Mouse (Mus musculus) embryonic facial prominence, embryonic 15.5 days (tissue): Measurements from ENCODE around the gene Cfap126. TPM values are rescaled to one million over a fixed set of nuclear protein-coding genes. Genes with fewer than 3 reads are reported as not detected.
"Not testable (repeated sequence)": the region's sequence is repeated elsewhere in the genome, so short reads cannot be mapped to it uniquely, and the experiment has no call there.

Experiments used
- ATAC-seq: fragments of 200-750 bp; cut with Nextera tagmentation; 2 replicates; pipeline ENCODE4 v1.8.0; 2017; ENCODE audit warnings: low read depth, moderate TSS enrichment; ENCODE audit not compliant: insufficient number of reproducible peaks, low FRiP score, low TSS enrichment
- H3K27ac ChIP-seq: fragments of 300-500 bp; sonication (generic); replicated peaks from 2 replicates; pipeline ENCODE4 v1.5.1; 2015; ENCODE audit warnings: mild to moderate bottlenecking, inconsistent platforms
- H3K27me3 ChIP-seq: fragments of 300-500 bp; sonication (generic); 2 replicates; pipeline ENCODE4 v1.6.1; 2015; ENCODE audit warnings: inconsistent platforms
- H3K36me3 ChIP-seq: fragments of 300-500 bp; sonication (generic); 2 replicates; pipeline ENCODE4 v1.6.1; 2015; ENCODE audit warnings: mild to moderate bottlenecking, inconsistent platforms
- H3K4me1 ChIP-seq: fragments of 300-500 bp; sonication (generic); 2 replicates; pipeline ENCODE4 v1.6.1; 2015; ENCODE audit warnings: inconsistent platforms
- H3K4me2 ChIP-seq: fragments of 300-500 bp; sonication (generic); replicated peaks from 2 replicates; pipeline ENCODE4 v1.6.1; 2015; ENCODE audit warnings: mild to moderate bottlenecking, inconsistent platforms
- H3K4me3 ChIP-seq: fragments of 300-500 bp; sonication (generic); replicated peaks from 2 replicates; pipeline ENCODE4 v1.5.1; 2015; ENCODE audit warnings: mild to moderate bottlenecking, inconsistent platforms
- H3K9ac ChIP-seq: fragments of 300-500 bp; sonication (generic); 2 replicates; pipeline ENCODE4 v1.6.1; 2015; ENCODE audit warnings: inconsistent platforms
- H3K9me3 ChIP-seq: fragments of 300-500 bp; sonication (generic); replicated peaks from 2 replicates; pipeline ENCODE4 v1.6.1; 2016; ENCODE audit warnings: inconsistent platforms
- WGBS: fragments of 180-500 bp; shearing (Covaris S2); methylation state at CpG from one replicate; pipeline ENCODE4 v1.1.7; 2015; 5-methylcytosine and 5-hydroxymethylcytosine counted together
- polyA plus RNA-seq: library from polyadenylated mRNA; unstranded; fragments of >200 nt; fragmentation: Nextera tagmentation; extraction: Ambion mirVana; gene quantifications from 2 replicates; pipeline ENCODE4 v1.2.1, GENCODE M21; 2015

Cfap126 gene
- polyA plus RNA-seq, 1 experiment from 2014 or later = 28.6 TPM

GRCm38 (mm10) chr1:171076176-171076575, 37.5 kb upstream of the Cfap126 start:
- H3K9ac ChIP-seq, H3K4me1 ChIP-seq, H3K9me3 ChIP-seq, H3K4me2 ChIP-seq, ATAC-seq, H3K36me3 ChIP-seq, H3K4me3 ChIP-seq, H3K27ac ChIP-seq: not testable (repeated sequence)
- 64% methylated on average over 5 of the region's 5 CpGs for WGBS
- peaks cover 21% of the 10 kb centered on the region for H3K27me3 ChIP-seq

DNA sequence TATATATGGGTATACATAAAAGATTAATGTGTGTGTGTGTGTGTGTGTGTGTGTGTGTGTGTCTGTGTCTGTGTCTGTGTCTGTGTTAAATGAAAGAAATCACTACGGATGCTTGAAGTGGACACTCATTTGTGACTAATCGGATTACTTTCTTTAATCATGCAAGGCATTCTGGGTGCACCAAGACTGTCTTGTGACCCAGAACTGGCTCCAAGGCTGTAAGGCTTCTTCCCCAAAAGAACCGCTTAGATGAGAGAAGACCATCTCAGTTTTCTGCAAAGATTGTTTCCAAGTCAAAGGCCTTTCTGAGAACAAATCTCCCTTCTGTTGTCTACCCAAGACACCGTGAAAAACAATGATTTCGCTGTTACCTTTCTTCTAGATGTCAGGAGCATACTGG, 36.5 kb upstream of the Cfap126 start:
- not testable (repeated sequence) for H3K4me1 ChIP-seq, H3K27ac ChIP-seq, H3K4me2 ChIP-seq, H3K9me3 ChIP-seq, H3K36me3 ChIP-seq, H3K9ac ChIP-seq, H3K4me3 ChIP-seq, ATAC-seq
- peaks cover 28% of the 10 kb centered on the region for H3K27me3 ChIP-seq
- 35% methylated on average over 5 of the region's 5 CpGs for WGBS

GRCm38 (mm10) chr1:171077955-171078354, 35.8 kb upstream of the Cfap126 start:
- peak; percentile 20; the same call in 1 of the 2 replicates for ATAC-seq
- not testable (repeated sequence) for H3K9me3 ChIP-seq
- 2% methylated on average over 20 of the region's 27 CpGs for WGBS

GRCm38 (mm10) chr1:171078419-171078818, 35.3 kb upstream of the Cfap126 start:
- ATAC-seq, H3K9me3 ChIP-seq, H3K4me1 ChIP-seq, H3K36me3 ChIP-seq, H3K27ac ChIP-seq, H3K9ac ChIP-seq: not testable (repeated sequence)
- Histone ChIP-seq H3K4me2 (peak overlapping the region; percentile 38; the same call in 1 of the 2 replicates), H3K27me3 (peaks cover 28% of the 10 kb centered on the region), H3K4me3 (peak overlapping the region; percentile 23)
- 19% methylated on average over 12 of the region's 12 CpGs for WGBS

More at GRCm38 (mm10) chr1:171077955-171078354, 35.8 kb upstream of the Cfap126 start:
- H3K27me3 ChIP-seq = peaks cover 28% of the 10 kb centered on the region
- H3K4me2 ChIP-seq = peak overlapping the region; percentile 38
- H3K4me3 ChIP-seq = peak overlapping the region; percentile 24
- not testable (repeated sequence) for H3K27ac ChIP-seq, H3K36me3 ChIP-seq, H3K9ac ChIP-seq, H3K4me1 ChIP-seq

DNA sequence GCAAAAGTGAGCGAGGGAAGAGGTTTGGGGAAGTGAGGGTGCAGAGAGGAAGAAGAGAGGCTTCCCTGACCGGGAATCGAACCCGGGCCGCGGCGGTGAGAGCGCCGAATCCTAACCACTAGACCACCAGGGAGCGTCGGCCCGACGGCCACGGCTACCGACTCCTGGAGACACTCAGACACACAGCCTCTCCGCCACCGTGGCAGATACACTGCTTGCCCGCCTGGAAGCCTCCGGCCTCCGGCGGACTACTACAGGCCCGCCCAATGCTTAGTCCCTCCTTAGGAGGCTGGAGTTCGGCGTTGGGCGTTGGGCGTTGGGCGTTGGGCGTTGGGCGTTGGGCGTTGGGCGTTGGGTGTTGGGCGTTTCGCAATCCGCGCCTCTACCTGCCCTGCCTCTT, 34.4 kb upstream of the Cfap126 start:
- H3K9me3 ChIP-seq, H3K9ac ChIP-seq, H3K27ac ChIP-seq, H3K4me1 ChIP-seq, H3K4me3 ChIP-seq, H3K36me3 ChIP-seq, H3K4me2 ChIP-seq: not testable (repeated sequence)
- ATAC-seq = peak; percentile 37
- 0% methylated on average over 1 of the region's 35 CpGs for WGBS
- peaks cover 21% of the 10 kb centered on the region for H3K27me3 ChIP-seq

- H3K36me3 ChIP-seq, H3K27ac ChIP-seq, H3K4me3 ChIP-seq, H3K9ac ChIP-seq, H3K9me3 ChIP-seq, H3K4me2 ChIP-seq, H3K4me1 ChIP-seq: not testable (repeated sequence)
- peaks cover 20% of the 10 kb centered on the region for H3K27me3 ChIP-seq
- WGBS = no CpG with 5 or more reads among the region's 43 CpGs
- ATAC-seq = peak; percentile 31
Measured at GRCm38 (mm10) chr1:171079825-171080224, 33.9 kb upstream of the Cfap126 start.

- not testable (repeated sequence) for H3K4me2 ChIP-seq, H3K36me3 ChIP-seq, H3K4me3 ChIP-seq, H3K9ac ChIP-seq, H3K9me3 ChIP-seq, H3K4me1 ChIP-seq, H3K27ac ChIP-seq
- 30% methylated on average over 12 of the region's 17 CpGs for WGBS
- peak; percentile 3; the same call in 1 of the 2 replicates for ATAC-seq
- H3K27me3 ChIP-seq = peaks cover 30% of the 10 kb centered on the region
Measured at GRCm38 (mm10) chr1:171081512-171082231, 32.0 kb upstream of the Cfap126 start.

DNA sequence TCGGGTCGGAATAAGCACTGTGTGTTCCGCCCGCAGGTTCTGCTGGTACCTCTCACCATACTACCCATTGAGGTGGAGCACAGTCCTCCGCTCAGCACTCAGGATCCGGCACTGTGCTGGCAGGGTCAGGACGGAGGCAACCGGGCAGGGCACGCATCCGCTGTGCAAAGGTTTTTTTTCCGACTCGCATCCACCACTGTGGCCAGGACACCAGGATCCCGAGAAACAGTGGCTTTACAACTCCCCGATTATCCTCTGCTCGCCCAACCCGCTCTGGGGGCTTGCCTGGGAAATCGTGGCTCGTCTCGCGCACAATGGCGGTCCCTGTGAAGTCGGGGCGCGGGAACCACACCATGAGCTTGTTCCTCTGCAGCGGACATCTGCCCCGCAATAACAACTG, 28.0 kb upstream of the Cfap126 start:
- H3K27ac ChIP-seq = no peak overlapping the region
- H3K36me3 ChIP-seq = no peaks in the 10 kb centered on the region
- H3K9ac ChIP-seq = peak overlapping the region; percentile 21; the same call in 1 of the 2 replicates
- H3K4me2 ChIP-seq = peak overlapping the region; percentile 80
- no peaks in the 10 kb centered on the region for H3K9me3 ChIP-seq
- H3K27me3 ChIP-seq = peaks cover 22% of the 10 kb centered on the region
- H3K4me3 ChIP-seq = peak overlapping the region; percentile 47
- WGBS = under 1% methylated on average over 26 of the region's 26 CpGs
- peaks cover 12% of the 10 kb centered on the region for H3K4me1 ChIP-seq
- ATAC-seq = no peak

DNA sequence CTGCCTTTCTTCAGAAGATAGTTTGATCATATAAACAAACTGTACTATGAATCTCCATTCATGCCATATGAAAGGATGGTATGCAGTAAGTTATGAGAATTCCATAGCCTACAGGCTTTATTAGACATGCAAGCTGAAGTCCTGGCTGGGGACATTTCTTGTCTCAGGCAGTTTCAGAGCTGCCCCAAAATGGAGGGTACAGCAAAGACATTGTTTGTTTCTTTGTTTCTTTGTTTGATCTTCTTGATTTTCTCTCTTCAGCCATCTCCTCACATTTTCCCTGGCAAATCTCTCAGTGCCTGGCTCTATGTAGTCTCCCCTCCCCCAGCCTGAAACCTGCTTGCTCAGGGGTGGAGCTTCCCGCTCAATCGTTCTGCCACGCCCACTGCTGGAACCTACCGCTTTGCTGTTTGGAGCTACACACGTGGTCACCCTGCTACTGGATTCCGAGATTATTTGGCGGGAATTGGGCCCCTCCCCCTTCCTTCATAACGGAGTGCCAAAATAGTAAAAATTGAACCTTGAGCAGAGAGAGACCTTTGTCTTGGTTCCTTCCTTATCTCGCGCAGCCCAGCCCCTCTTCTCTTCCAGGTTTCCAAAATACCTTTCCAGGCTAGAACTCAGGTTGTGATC, 25.4 kb upstream of the Cfap126 start:
- H3K9ac ChIP-seq, ATAC-seq, H3K4me3 ChIP-seq, H3K36me3 ChIP-seq, H3K27ac ChIP-seq, H3K9me3 ChIP-seq: not testable (repeated sequence)
- H3K4me1 ChIP-seq = peaks cover 12% of the 10 kb centered on the region
- H3K4me2 ChIP-seq = peak overlapping the region; percentile 28
- H3K27me3 ChIP-seq = peaks cover 14% of the 10 kb centered on the region
- 5% methylated on average over 10 of the region's 10 CpGs for WGBS

- H3K27me3 ChIP-seq = peaks cover 14% of the 10 kb centered on the region
- WGBS = 71% methylated on average over 1 of the region's 1 CpGs
Measured at GRCm38 (mm10) chr1:171089891-171090290, 23.8 kb upstream of the Cfap126 start.

DNA sequence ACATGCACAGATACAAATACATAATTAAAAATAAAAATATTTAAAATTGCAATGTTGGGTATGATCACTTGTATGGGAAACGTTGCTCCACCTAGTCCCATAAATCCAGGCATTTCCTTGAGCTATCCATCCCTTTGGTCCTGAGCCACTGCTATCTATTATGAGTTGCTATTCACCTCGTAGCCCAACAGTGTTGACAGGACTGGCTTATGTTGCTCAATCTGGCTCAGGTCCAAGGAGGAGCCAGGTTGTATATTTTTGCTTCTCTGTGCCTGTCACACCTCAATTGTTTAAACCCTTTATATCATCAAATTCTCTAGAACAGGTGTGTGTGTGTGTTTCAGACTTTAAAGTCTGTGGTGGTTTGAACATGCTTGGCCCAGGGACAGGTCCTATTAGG, 23.0 kb upstream of the Cfap126 start:
- 64% methylated on average over 2 of the region's 2 CpGs for WGBS

More at GRCm38 (mm10) chr1:171089891-171090290, 23.8 kb upstream of the Cfap126 start:
- peaks cover 12% of the 10 kb centered on the region for H3K4me1 ChIP-seq
- H3K9me3 ChIP-seq = no peaks in the 10 kb centered on the region
- ATAC-seq = no peak
- no peaks in the 10 kb centered on the region for H3K36me3 ChIP-seq
- no peak overlapping the region for H3K4me2 ChIP-seq
- H3K27ac ChIP-seq = no peak overlapping the region
- no peak overlapping the region for H3K4me3 ChIP-seq
- H3K9ac ChIP-seq = no peak overlapping the region

More for the DNA sequence above, 23.0 kb upstream of the Cfap126 start:
- peaks cover 11% of the 10 kb centered on the region for H3K27me3 ChIP-seq
- no peaks in the 10 kb centered on the region for H3K36me3 ChIP-seq
- H3K27ac ChIP-seq = no peak overlapping the region
- H3K9ac ChIP-seq = no peak overlapping the region
- H3K4me2 ChIP-seq = no peak overlapping the region
- ATAC-seq = no peak
- H3K4me1 ChIP-seq = peaks cover 9% of the 10 kb centered on the region
- no peak overlapping the region for H3K4me3 ChIP-seq
- H3K9me3 ChIP-seq = no peaks in the 10 kb centered on the region
